In the genomic region with DNA sequence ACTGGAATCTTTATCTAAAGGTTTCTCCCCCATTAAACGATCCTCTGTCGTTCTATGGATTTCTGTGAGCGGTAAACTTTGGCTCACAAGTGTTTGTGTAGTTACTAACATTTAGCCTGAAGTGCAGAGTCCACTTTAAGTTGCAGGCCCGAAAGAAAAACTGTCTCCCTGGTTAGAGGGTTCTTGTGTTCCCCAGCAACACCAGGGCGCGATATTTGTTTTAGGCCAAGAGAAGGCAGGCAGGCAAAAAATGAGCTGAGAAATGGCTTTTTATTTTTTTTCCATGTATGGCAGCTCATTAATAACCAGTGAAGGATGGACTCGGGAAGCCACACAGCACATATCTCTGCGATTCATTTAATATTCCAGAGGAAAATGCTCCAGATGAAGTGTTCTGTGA, we compare ENCODE assay signal across 16 mouse cellular contexts.
DNase-seq lines count a peak whose midpoint lies in the region; ATAC-seq and TF ChIP-seq lines count a peak whose summit lies in the region.
"Had no signal": no experiment of that assay in that cellular context is flagged by ENCODE, and none has a peak within 500 bp of the region (broad histone marks: within the 10 kb centered on the region; RNA-seq: fewer than 3 reads in every experiment).

No protein-coding gene starts in this region.

- no peak overlapping the region for H3K4me3 ChIP-seq in intestine, embryonic 16.5 days (ENCODE audit: low read length)
- no peak overlapping the region for H3K4me3 ChIP-seq in intestine, embryonic 15.5 days (replicated peaks)
- H3K4me3 ChIP-seq in stomach, embryonic 14.5 days (ENCODE audit: low read depth, low read length), result no peak overlapping the region
- no peak overlapping the region for H3K4me3 ChIP-seq in stomach, postnatal 0 days (ENCODE audit: low read depth, low read length)
- H3K4me3 ChIP-seq in hindbrain, embryonic 13.5 days, result no peak overlapping the region
- no peak overlapping the region for H3K4me3 ChIP-seq in midbrain, embryonic 14.5 days (replicated peaks; ENCODE audit: low read depth, low read length)
- H3K4me3 ChIP-seq in liver, embryonic 11.5 days (ENCODE audit: low read depth, low read length), result no peak overlapping the region
- H3K4me3 ChIP-seq: liver, embryonic 15.5 days had no signal

- H3K36me3 ChIP-seq in intestine, embryonic 16.5 days (ENCODE audit: control insufficient read depth, insufficient read depth, low read length), result no peaks in the 10 kb centered on the region
- H3K36me3 ChIP-seq in intestine, embryonic 15.5 days, result no peaks in the 10 kb centered on the region
- no peaks in the 10 kb centered on the region for H3K36me3 ChIP-seq in stomach, embryonic 14.5 days (ENCODE audit: control insufficient read depth, insufficient read depth, low read length)
- H3K36me3 ChIP-seq in stomach, postnatal 0 days (ENCODE audit: control insufficient read depth, insufficient read depth, low read length), result no peaks in the 10 kb centered on the region
- H3K36me3 ChIP-seq in hindbrain, embryonic 13.5 days, result no peaks in the 10 kb centered on the region
- no peaks in the 10 kb centered on the region for H3K36me3 ChIP-seq in midbrain, embryonic 14.5 days (ENCODE audit: control insufficient read depth, insufficient read depth, low read length)
- no peaks in the 10 kb centered on the region for H3K36me3 ChIP-seq in liver, embryonic 11.5 days (ENCODE audit: control insufficient read depth, insufficient read depth, low read length)
- H3K36me3 ChIP-seq: liver, embryonic 15.5 days had no signal

- ATAC-seq in intestine, embryonic 16.5 days, result no peak
- no peak for ATAC-seq in intestine, embryonic 15.5 days
- ATAC-seq in stomach, embryonic 14.5 days (ENCODE audit: insufficient number of reproducible peaks, insufficient read depth, low FRiP score, low read depth), result no peak
- no peak for ATAC-seq in stomach, postnatal 0 days (ENCODE audit: low FRiP score, low TSS enrichment)
- ATAC-seq in hindbrain, embryonic 13.5 days (ENCODE audit: low FRiP score), result no peak
- ATAC-seq in midbrain, embryonic 14.5 days (ENCODE audit: low FRiP score, low TSS enrichment), result no peak
- ATAC-seq in liver, embryonic 11.5 days (replicated peaks; ENCODE audit: low FRiP score), result no peak
- ATAC-seq: Patski had no signal

- TF ChIP-seq CTCF in stomach, postnatal 0 days (IDR thresholded peaks at IDR 0.05; ENCODE audit: low read depth), result no peak

- H3K4me1 ChIP-seq in intestine, embryonic 16.5 days (ENCODE audit: control insufficient read depth, insufficient read depth, low read length), result no peaks in the 10 kb centered on the region
- peaks cover 15% of the 10 kb centered on the region; the same call in 1 of the 2 replicates for H3K4me1 ChIP-seq in intestine, embryonic 15.5 days (replicated peaks)
- H3K4me1 ChIP-seq in stomach, embryonic 14.5 days (ENCODE audit: control insufficient read depth, insufficient read depth, low read length), result peaks cover 26% of the 10 kb centered on the region
- H3K4me1 ChIP-seq in stomach, postnatal 0 days (replicated peaks; ENCODE audit: control insufficient read depth, insufficient read depth), result no peaks in the 10 kb centered on the region; the same call in 1 of the 2 replicates
- H3K4me1 ChIP-seq in hindbrain, embryonic 13.5 days (replicated peaks), result peaks cover 47% of the 10 kb centered on the region
- peaks cover 39% of the 10 kb centered on the region for H3K4me1 ChIP-seq in midbrain, embryonic 14.5 days (ENCODE audit: control insufficient read depth, insufficient read depth, low read length)
- H3K4me1 ChIP-seq in liver, embryonic 11.5 days (replicated peaks; ENCODE audit: control insufficient read depth, insufficient read depth, low read length), result no peaks in the 10 kb centered on the region; the same call in 1 of the 2 replicates
- H3K4me1 ChIP-seq: liver, embryonic 15.5 days had no signal

- H3K9ac ChIP-seq in intestine, embryonic 16.5 days (ENCODE audit: low read depth, low read length), result no peak overlapping the region
- H3K9ac ChIP-seq in intestine, embryonic 15.5 days, result no peak overlapping the region
- H3K9ac ChIP-seq in stomach, embryonic 14.5 days (replicated peaks; ENCODE audit: low read depth, low read length), result 0 out of 2 replicates have a peak overlapping the region, but pooled peaks have one; percentile 3
- no peak overlapping the region for H3K9ac ChIP-seq in stomach, postnatal 0 days (ENCODE audit: low read length)
- no peak overlapping the region for H3K9ac ChIP-seq in hindbrain, embryonic 13.5 days
- no peak overlapping the region for H3K9ac ChIP-seq in midbrain, embryonic 14.5 days (replicated peaks; ENCODE audit: low read length)
- H3K9ac ChIP-seq in liver, embryonic 11.5 days (ENCODE audit: low read depth, low read length), result no peak overlapping the region
- H3K9ac ChIP-seq: liver, embryonic 15.5 days had no signal

- no peak overlapping the region for H3K4me2 ChIP-seq in intestine, embryonic 16.5 days (ENCODE audit: low read depth, low read length)
- no peak overlapping the region for H3K4me2 ChIP-seq in intestine, embryonic 15.5 days (replicated peaks)
- H3K4me2 ChIP-seq in stomach, embryonic 14.5 days (replicated peaks; ENCODE audit: low read depth, low read length), result no peak overlapping the region
- H3K4me2 ChIP-seq in stomach, postnatal 0 days (replicated peaks; ENCODE audit: low read depth), result no peak overlapping the region
- no peak overlapping the region for H3K4me2 ChIP-seq in hindbrain, embryonic 13.5 days
- no peak overlapping the region for H3K4me2 ChIP-seq in midbrain, embryonic 14.5 days (ENCODE audit: low read length)
- H3K4me2 ChIP-seq in liver, embryonic 11.5 days, result no peak overlapping the region
- H3K4me2 ChIP-seq: heart, embryonic 11.5 days; liver, embryonic 15.5 days had no signal

- DNase-seq in stomach, postnatal 0 days (ENCODE audit: low spot score), result no peak
- no peak for DNase-seq in midbrain, embryonic 14.5 days
- DNase-seq in thymus, postnatal 10 days (ENCODE audit: low spot score in 2 of 2), result no peak
- no peak for DNase-seq in liver, embryonic 11.5 days (ENCODE audit: low spot score)
- DNase-seq: B cell, adult 2 months; cerebellum, postnatal 25 days; kidney, adult 18-20 months; kidney, postnatal 25 days; right cerebral cortex, postnatal 14 days had no signal

- H3K27ac ChIP-seq in intestine, embryonic 16.5 days (ENCODE audit: low read length), result peak overlapping the region; percentile 39; the same call in 1 of the 2 replicates
- H3K27ac ChIP-seq in intestine, embryonic 15.5 days, result no peak overlapping the region
- H3K27ac ChIP-seq in stomach, embryonic 14.5 days (ENCODE audit: low read length), result peak overlapping the region; percentile 21; the same call in 1 of the 2 replicates
- H3K27ac ChIP-seq in stomach, postnatal 0 days (replicated peaks), result no peak overlapping the region
- H3K27ac ChIP-seq in hindbrain, embryonic 13.5 days, result peak overlapping the region; percentile 8; the same call in 1 of the 2 replicates
- H3K27ac ChIP-seq in midbrain, embryonic 14.5 days (replicated peaks; ENCODE audit: low read depth, low read length), result 0 out of 2 replicates have a peak overlapping the region, but pooled peaks have one; percentile 63
- no peak overlapping the region for H3K27ac ChIP-seq in liver, embryonic 11.5 days (ENCODE audit: low read depth, low read length)
- H3K27ac ChIP-seq: liver, embryonic 15.5 days had no signal

- 48% methylated on average over 8 of the region's 8 CpGs for WGBS in intestine, embryonic 16.5 days
- WGBS in intestine, embryonic 15.5 days, result 33% methylated on average over 8 of the region's 8 CpGs
- WGBS in stomach, embryonic 14.5 days, result 37% methylated on average over 8 of the region's 8 CpGs
- 46% methylated on average over 8 of the region's 8 CpGs for WGBS in stomach, postnatal 0 days
- WGBS in hindbrain, embryonic 13.5 days, result 66% methylated on average over 8 of the region's 8 CpGs
- WGBS in midbrain, embryonic 14.5 days, result 74% methylated on average over 8 of the region's 8 CpGs
- 66% methylated on average over 8 of the region's 8 CpGs for WGBS in liver, embryonic 11.5 days

- H3K27me3 ChIP-seq in intestine, embryonic 16.5 days (replicated peaks; ENCODE audit: control insufficient read depth, insufficient read depth, low read length), result no peaks in the 10 kb centered on the region
- H3K27me3 ChIP-seq in intestine, embryonic 15.5 days (replicated peaks), result no peaks in the 10 kb centered on the region
- H3K27me3 ChIP-seq in stomach, embryonic 14.5 days (ENCODE audit: control insufficient read depth, insufficient read depth, low read length), result no peaks in the 10 kb centered on the region
- no peaks in the 10 kb centered on the region for H3K27me3 ChIP-seq in stomach, postnatal 0 days (ENCODE audit: control insufficient read depth, insufficient read depth, low read length)
- H3K27me3 ChIP-seq in hindbrain, embryonic 13.5 days, result no peaks in the 10 kb centered on the region
- H3K27me3 ChIP-seq in midbrain, embryonic 14.5 days (ENCODE audit: control insufficient read depth, insufficient read depth, low read length), result no peaks in the 10 kb centered on the region
- no peaks in the 10 kb centered on the region for H3K27me3 ChIP-seq in liver, embryonic 11.5 days (replicated peaks; ENCODE audit: control insufficient read depth, insufficient read depth, low read length)
- H3K27me3 ChIP-seq: liver, embryonic 15.5 days; Patski had no signal

- TF ChIP-seq EP300 in stomach, postnatal 0 days (optimal IDR thresholded peaks at IDR 0.05), result no peak

- no peaks in the 10 kb centered on the region for H3K9me3 ChIP-seq in intestine, embryonic 16.5 days (ENCODE audit: control insufficient read depth, low read length)
- H3K9me3 ChIP-seq in intestine, embryonic 15.5 days, result no peaks in the 10 kb centered on the region
- no peaks in the 10 kb centered on the region for H3K9me3 ChIP-seq in stomach, embryonic 14.5 days (ENCODE audit: control insufficient read depth, low read depth, low read length)
- H3K9me3 ChIP-seq in stomach, postnatal 0 days (ENCODE audit: control insufficient read depth, low read length), result no peaks in the 10 kb centered on the region
- no peaks in the 10 kb centered on the region for H3K9me3 ChIP-seq in hindbrain, embryonic 13.5 days
- H3K9me3 ChIP-seq in midbrain, embryonic 14.5 days (ENCODE audit: control insufficient read depth, low read length), result no peaks in the 10 kb centered on the region
- no peaks in the 10 kb centered on the region for H3K9me3 ChIP-seq in liver, embryonic 11.5 days (ENCODE audit: control insufficient read depth, low read length)
- H3K9me3 ChIP-seq: liver, embryonic 15.5 days had no signal

Comparison
In these comparisons a context has a peak if more than half of its experiments do, and no peak if none do; other contexts are left out.
1. H3K27ac ChIP-seq: peak in intestine, embryonic 16.5 days (single experiment), stomach, embryonic 14.5 days (single experiment), hindbrain, embryonic 13.5 days (single experiment) and midbrain, embryonic 14.5 days (single experiment); none in intestine, embryonic 15.5 days (single experiment), stomach, postnatal 0 days (single experiment) and liver, embryonic 11.5 days (single experiment).